Mouse (Mus musculus) hindbrain, embryonic 13.5 days (tissue): ENCODE results near the gene Slc34a2. TPM values are rescaled to one million over a fixed set of nuclear protein-coding genes. Genes with fewer than 3 reads are reported as not detected.

Source experiments
- ATAC-seq: fragments of 200-750 bp; cut with Nextera tagmentation; 2 replicates; pipeline ENCODE4 v1.8.0; 2017; ENCODE audit warnings: moderate TSS enrichment; ENCODE audit not compliant: low FRiP score
- H3K27ac ChIP-seq: fragments of 300-500 bp; sonication (generic); 2 replicates; pipeline ENCODE4 v1.5.1; 2015; ENCODE audit warnings: inconsistent platforms, mild to moderate bottlenecking, moderate library complexity
- H3K27me3 ChIP-seq: fragments of 300-500 bp; sonication (generic); 2 replicates; pipeline ENCODE4 v1.6.1; 2015; ENCODE audit warnings: mild to moderate bottlenecking, inconsistent platforms
- H3K36me3 ChIP-seq: fragments of 300-500 bp; sonication (generic); 2 replicates; pipeline ENCODE4 v1.6.1; 2015; ENCODE audit warnings: mild to moderate bottlenecking, inconsistent platforms
- H3K4me1 ChIP-seq: fragments of 300-500 bp; sonication (generic); replicated peaks from 2 replicates; pipeline ENCODE4 v1.6.1; 2015; ENCODE audit warnings: inconsistent platforms
- H3K4me2 ChIP-seq: fragments of 300-500 bp; sonication (generic); 2 replicates; pipeline ENCODE4 v1.6.1; 2015; ENCODE audit warnings: inconsistent platforms, mild to moderate bottlenecking, moderate library complexity
- H3K4me3 ChIP-seq: fragments of 300-500 bp; sonication (generic); 2 replicates; pipeline ENCODE4 v1.5.1; 2015; ENCODE audit warnings: mild to moderate bottlenecking, inconsistent platforms
- H3K9ac ChIP-seq: fragments of 300-500 bp; sonication (generic); 2 replicates; pipeline ENCODE4 v1.6.1; 2015; ENCODE audit warnings: mild to moderate bottlenecking, inconsistent platforms
- H3K9me3 ChIP-seq: fragments of 300-500 bp; sonication (generic); 2 replicates; pipeline ENCODE4 v1.6.1; 2016; ENCODE audit warnings: inconsistent platforms
- WGBS: fragments of 180-500 bp; shearing (Covaris S2); methylation state at CpG from one replicate; pipeline ENCODE4 v1.1.7; 2015; 5-methylcytosine and 5-hydroxymethylcytosine counted together
- polyA plus RNA-seq: library from polyadenylated mRNA; unstranded; fragments of >200 nt; fragmentation: Nextera tagmentation; extraction: Ambion mirVana; gene quantifications from 2 replicates; pipeline ENCODE4 v1.2.1, GENCODE M21; 2015

The Slc34a2 gene
- polyA plus RNA-seq, 1 experiment from 2014 or later: not detected

DNA sequence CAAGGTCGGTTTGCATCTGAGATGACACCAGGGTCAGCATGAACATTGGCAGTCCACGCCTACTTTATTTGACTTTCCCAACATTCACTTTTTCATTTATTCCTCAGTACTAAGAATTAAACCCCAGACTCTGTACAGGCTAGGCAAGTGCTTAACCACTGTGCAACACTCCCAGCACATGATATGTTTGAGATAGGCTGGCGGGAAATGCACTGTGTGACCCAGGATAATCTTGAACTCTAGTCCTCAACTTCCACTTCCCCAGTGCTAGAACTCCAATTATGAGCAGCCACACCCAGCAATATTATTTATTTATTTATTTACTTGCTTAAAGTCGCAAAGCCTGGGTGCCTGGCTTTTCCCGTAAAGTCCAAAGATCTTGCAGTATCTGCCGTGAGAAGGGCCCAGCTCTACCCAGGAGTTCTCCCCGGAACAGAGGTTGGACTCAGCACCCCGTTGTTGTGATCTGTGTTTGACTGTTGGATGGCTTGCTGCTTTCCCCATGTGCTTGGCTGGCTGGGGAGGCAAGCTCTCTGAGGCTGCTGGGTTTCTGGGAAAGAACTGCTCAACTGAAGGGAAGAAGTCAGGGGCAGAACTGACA is 5.0 kb downstream of the Slc34a2 start:
- peaks cover 2% of the 10 kb centered on the region for H3K27me3 ChIP-seq
- H3K4me2 ChIP-seq: no peak overlapping the region
- H3K9me3 ChIP-seq: no peaks in the 10 kb centered on the region
- no peak overlapping the region for H3K4me3 ChIP-seq
- H3K36me3 ChIP-seq: no peaks in the 10 kb centered on the region
- no peak overlapping the region for H3K9ac ChIP-seq
- 91% methylated on average over 8 of the region's 8 CpGs for WGBS
- ATAC-seq: no peak
- no peak overlapping the region for H3K27ac ChIP-seq
- H3K4me1 ChIP-seq: no peaks in the 10 kb centered on the region

DNA sequence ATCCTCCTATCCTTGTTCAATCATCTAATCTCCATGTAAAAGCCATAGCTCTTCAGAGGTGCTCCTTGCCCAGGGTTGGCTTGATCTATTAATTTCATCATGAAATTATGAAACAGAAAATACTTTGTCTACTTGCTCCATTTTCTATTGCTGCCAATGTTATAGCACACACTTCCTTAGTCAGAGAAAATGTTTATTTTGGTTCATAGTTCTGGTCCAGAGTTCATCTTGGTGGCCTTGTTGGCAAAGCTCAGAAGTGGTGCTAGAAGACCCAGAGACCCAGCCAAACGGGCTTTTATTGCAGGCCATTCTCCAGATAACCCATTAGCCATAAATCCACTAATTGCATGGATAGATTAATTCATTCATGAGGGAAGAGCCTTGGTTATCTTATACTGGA is 5.8 kb downstream of the Slc34a2 start:
- H3K4me3 ChIP-seq: no peak overlapping the region
- H3K4me1 ChIP-seq: peaks cover under 1% of the 10 kb centered on the region
- H3K9ac ChIP-seq: no peak overlapping the region
- 70% methylated on average over 1 of the region's 1 CpGs for WGBS
- H3K27ac ChIP-seq: no peak overlapping the region
- ATAC-seq: no peak
- H3K27me3 ChIP-seq: peaks cover 10% of the 10 kb centered on the region
- H3K4me2 ChIP-seq: no peak overlapping the region
- no peaks in the 10 kb centered on the region for H3K36me3 ChIP-seq
- no peaks in the 10 kb centered on the region for H3K9me3 ChIP-seq

DNA sequence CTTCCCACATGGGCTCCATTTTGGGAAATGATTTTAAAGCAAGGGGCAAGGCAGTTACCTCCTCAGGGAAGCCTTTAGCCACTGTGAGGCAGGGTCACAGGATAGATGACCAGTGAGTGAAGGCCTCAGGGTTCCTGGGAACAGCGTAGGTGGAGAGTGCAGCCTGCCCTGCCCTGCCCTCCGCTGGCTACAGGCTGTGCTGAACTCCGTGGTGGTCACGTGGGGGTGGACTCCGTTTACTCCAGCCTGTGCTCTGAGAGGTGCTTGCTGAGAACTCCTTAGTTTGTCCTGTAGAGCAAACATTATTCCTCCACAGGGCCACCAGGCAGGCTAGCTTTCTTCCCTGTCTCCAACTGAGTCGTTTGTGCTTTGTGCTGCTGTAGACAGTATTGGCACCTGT is 10.1 kb downstream of the Slc34a2 start:
- H3K9me3 ChIP-seq: no peaks in the 10 kb centered on the region
- no peak overlapping the region for H3K4me2 ChIP-seq
- no peak overlapping the region for H3K27ac ChIP-seq
- WGBS: 19% methylated on average over 6 of the region's 6 CpGs
- no peak for ATAC-seq
- H3K4me3 ChIP-seq: no peak overlapping the region
- peaks cover 10% of the 10 kb centered on the region for H3K4me1 ChIP-seq
- peaks cover 39% of the 10 kb centered on the region for H3K27me3 ChIP-seq
- no peaks in the 10 kb centered on the region for H3K36me3 ChIP-seq
- H3K9ac ChIP-seq: no peak overlapping the region

DNA sequence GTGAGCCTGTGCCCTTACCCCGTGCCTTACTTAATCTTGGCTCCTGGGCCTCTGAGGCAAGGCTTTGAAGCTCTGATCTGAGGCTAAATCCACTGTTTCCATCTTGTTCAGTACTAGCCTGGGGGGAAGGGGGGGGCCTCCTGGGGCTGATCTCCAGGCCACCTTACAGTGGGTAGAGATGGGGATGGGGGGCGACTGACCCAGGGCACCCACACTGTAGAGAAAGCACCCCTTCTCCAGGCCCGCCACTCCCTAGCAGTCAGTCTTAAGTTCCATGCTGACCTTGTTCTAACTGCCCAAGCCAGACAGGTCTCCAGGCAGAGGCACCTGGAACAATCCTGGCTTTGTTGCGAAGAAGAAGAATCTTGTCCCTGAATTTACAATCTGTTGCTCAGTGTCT is 10.7 kb downstream of the Slc34a2 start:
- Histone ChIP-seq H3K9ac (peak overlapping the region; percentile 66), H3K9me3 (no peaks in the 10 kb centered on the region), H3K36me3 (no peaks in the 10 kb centered on the region), H3K27me3 (peaks cover 39% of the 10 kb centered on the region), H3K27ac (no peak overlapping the region), H3K4me2 (peak overlapping the region; percentile 72), H3K4me1 (peaks cover 10% of the 10 kb centered on the region), H3K4me3 (peak overlapping the region; percentile 41)
- 43% methylated on average over 4 of the region's 4 CpGs for WGBS
- ATAC-seq: no peak

DNA sequence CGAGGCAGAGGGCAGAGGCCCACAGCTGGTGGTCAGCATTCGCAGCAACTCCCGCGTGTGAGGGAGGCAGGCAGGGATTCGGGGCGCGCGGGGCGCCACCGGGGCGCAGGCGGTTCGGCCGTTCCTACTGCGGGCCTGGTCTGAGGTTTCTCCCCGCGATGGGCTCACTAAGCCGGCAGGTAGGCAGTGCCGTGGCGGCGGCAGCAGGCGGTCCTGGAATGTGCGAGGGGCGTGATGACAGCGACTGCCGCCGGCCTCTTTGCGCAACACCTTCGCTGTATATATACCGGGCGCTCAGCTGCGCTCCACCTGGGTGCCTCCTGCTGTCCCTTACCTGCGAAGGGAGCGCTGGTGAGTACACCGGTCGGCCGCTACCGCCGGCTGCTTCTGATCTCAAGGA is 11.2 kb downstream of the Slc34a2 start:
- H3K4me3 ChIP-seq: peak overlapping the region; percentile 41
- peak overlapping the region; percentile 72 for H3K4me2 ChIP-seq
- 2% methylated on average over 36 of the region's 39 CpGs for WGBS
- H3K9me3 ChIP-seq: no peaks in the 10 kb centered on the region
- H3K9ac ChIP-seq: peak overlapping the region; percentile 66
- peaks cover 39% of the 10 kb centered on the region for H3K27me3 ChIP-seq
- peak; percentile 68 for ATAC-seq
- no peaks in the 10 kb centered on the region for H3K36me3 ChIP-seq
- no peak overlapping the region for H3K27ac ChIP-seq
- H3K4me1 ChIP-seq: peaks cover 10% of the 10 kb centered on the region

DNA sequence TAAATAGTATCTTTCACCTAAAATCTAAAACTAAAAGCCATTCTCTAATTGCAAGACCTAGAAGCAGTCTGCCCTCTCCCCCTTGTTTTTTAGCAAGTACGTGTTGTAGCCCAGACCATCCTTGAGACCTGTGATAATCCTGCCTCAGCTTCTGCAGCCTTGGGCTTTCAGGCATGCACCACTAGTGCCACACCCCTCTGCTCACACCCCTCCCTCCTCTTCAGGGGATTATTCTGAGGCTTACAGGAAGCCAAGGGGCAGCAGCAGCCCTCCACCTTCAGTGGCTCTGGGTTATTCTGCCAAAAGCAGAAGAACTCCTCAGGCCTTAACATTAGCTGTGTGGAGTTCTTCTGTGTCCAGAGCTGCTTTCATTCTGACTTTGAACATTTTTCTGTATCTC is 13.1 kb downstream of the Slc34a2 start:
- H3K27me3 ChIP-seq: peaks cover 39% of the 10 kb centered on the region
- no peak overlapping the region for H3K27ac ChIP-seq
- no peaks in the 10 kb centered on the region for H3K9me3 ChIP-seq
- peaks cover 10% of the 10 kb centered on the region for H3K4me1 ChIP-seq
- no peak overlapping the region for H3K4me2 ChIP-seq
- no peak for ATAC-seq
- whole genome bisulfite sequencing: 58% methylated on average over 1 of the region's 1 CpGs
- no peak overlapping the region for H3K4me3 ChIP-seq
- no peaks in the 10 kb centered on the region for H3K36me3 ChIP-seq
- no peak overlapping the region for H3K9ac ChIP-seq

DNA sequence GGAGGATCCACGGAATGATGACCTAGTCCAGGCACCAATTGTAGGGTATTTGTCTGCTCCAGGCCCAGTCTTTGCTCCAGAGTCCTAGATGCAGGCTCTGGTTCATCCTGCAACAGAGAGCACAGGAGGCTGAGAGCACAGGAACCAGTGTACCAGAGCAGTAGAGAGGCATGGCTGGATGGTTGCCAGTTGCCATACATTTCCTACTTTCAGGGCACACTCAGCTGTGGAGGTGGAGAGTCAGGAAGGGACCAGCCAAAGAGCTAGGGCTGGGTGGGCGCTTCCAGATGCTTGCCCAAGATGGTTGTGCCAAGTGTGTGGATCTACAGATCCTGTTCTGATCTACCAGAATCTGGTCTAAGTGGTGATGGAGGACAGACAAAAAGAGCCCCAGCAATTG is 15.4 kb downstream of the Slc34a2 start:
- H3K27me3 ChIP-seq: peaks cover 33% of the 10 kb centered on the region
- 87% methylated on average over 2 of the region's 2 CpGs for WGBS
- no peak overlapping the region for H3K4me3 ChIP-seq
- H3K36me3 ChIP-seq: no peaks in the 10 kb centered on the region
- H3K4me2 ChIP-seq: no peak overlapping the region
- no peak overlapping the region for H3K9ac ChIP-seq
- ATAC-seq: no peak
- no peaks in the 10 kb centered on the region for H3K9me3 ChIP-seq
- no peak overlapping the region for H3K27ac ChIP-seq
- H3K4me1 ChIP-seq: peaks cover 10% of the 10 kb centered on the region

DNA sequence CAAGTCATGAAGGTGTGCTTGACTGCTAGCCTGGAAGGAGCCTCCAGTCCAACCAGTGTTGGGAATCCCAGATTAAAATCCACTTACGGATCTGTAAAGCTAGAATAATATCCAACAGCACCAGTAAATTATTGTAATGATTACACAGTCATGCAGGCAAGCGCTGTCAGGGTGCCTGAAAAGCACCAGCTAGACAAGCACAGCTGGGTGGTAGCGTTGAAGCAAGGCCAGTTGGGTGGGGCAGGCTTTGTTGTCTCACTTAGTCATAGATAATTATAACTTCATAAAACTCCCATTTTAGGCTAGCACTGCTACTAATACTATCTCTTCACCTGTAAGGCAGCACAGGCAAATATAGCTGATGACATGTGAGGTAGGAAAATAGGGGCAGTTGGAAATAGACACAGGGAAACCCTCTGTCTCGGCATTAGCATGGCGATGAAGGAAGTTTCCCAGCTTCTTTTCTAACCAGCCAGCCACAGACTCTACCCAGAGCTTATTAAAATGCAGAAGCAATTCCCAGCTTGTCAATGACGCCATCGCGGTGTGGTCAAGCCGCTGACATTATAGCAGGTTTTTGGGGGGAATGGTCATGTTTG is 23.8 kb downstream of the Slc34a2 start:
- H3K4me2 ChIP-seq: no peak overlapping the region
- H3K36me3 ChIP-seq: no peaks in the 10 kb centered on the region
- no peak overlapping the region for H3K27ac ChIP-seq
- WGBS: 93% methylated on average over 9 of the region's 9 CpGs
- no peaks in the 10 kb centered on the region for H3K4me1 ChIP-seq
- no peak for ATAC-seq
- no peaks in the 10 kb centered on the region for H3K9me3 ChIP-seq
- H3K27me3 ChIP-seq: no peaks in the 10 kb centered on the region
- no peak overlapping the region for H3K9ac ChIP-seq
- no peak overlapping the region for H3K4me3 ChIP-seq

DNA sequence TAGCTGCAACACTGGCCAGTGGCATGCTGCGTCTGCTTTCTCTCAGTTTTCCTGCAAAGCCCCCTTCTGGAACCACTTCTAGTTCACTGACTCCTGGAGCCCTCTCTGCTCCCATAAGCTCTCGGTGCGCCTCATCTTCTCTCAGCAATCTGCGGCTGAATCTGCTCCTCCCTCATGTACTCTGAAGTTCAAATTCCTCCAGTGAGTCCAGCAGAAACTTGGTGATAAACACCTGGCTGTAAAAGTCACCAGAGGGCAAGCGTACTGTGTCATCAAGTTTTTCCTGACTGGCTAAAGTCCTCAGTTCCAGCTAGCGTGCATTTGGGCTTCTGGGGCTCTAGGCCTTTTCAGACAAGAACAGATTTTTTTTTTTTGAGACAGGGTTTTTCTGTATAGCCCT is 36.7 kb downstream of the Slc34a2 start:
- ATAC-seq: no peak
- Histone ChIP-seq H3K36me3 (no peaks in the 10 kb centered on the region), H3K9me3 (no peaks in the 10 kb centered on the region), H3K4me2 (no peak overlapping the region), H3K27me3 (no peaks in the 10 kb centered on the region), H3K4me3 (no peak overlapping the region), H3K9ac (no peak overlapping the region), H3K4me1 (no peaks in the 10 kb centered on the region), H3K27ac (no peak overlapping the region)
- 83% methylated on average over 6 of the region's 6 CpGs for WGBS

DNA sequence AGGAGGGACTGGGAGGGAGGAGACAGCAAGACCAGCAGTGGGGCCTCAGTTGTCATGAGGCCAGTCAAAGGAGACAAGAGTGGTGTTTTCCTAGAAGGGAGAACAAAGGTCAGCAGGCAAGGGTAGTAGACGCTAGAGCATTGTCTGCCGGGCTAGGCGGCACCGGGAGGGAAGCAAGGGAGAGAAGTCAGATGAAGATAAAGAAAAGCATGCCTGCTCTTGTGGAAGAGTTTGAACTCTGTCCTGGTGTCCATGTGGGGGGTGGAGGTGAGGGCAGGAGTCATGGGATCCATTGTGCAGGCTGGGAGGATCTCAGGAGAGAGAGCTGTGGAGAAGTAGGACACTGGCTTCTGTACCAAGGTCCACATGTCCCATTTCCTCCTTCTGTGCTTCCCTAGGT is 40.6 kb downstream of the Slc34a2 start:
- WGBS: 44% methylated on average over 4 of the region's 4 CpGs
- H3K27me3 ChIP-seq: no peaks in the 10 kb centered on the region
- H3K4me1 ChIP-seq: no peaks in the 10 kb centered on the region
- H3K9ac ChIP-seq: no peak overlapping the region
- no peaks in the 10 kb centered on the region for H3K36me3 ChIP-seq
- no peaks in the 10 kb centered on the region for H3K9me3 ChIP-seq
- no peak overlapping the region for H3K27ac ChIP-seq
- no peak overlapping the region for H3K4me2 ChIP-seq
- no peak overlapping the region for H3K4me3 ChIP-seq
- ATAC-seq: no peak

DNA sequence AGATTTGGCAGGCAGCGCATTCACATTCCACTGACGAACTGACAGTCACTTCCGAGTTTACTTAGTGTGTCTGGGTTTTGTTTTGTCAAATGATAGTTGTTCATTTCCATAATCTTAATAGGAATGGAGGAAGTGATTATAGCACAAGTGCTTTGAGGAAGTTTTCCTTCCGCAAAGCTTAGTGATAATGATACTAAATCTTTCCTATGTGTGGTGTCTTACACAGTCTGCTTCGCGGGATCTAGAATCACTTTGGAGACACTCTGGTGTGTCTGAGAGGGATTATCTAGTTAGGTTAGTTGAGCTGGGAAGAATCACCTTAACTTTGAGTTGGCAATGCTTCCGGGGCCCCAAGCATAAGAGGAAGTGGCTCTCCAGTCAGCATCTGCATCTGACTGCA is 49.6 kb downstream of the Slc34a2 start:
- Histone ChIP-seq H3K27me3 (no peaks in the 10 kb centered on the region), H3K9ac (no peak overlapping the region), H3K9me3 (no peaks in the 10 kb centered on the region), H3K27ac (no peak overlapping the region), H3K4me2 (no peak overlapping the region), H3K4me1 (no peaks in the 10 kb centered on the region), H3K36me3 (no peaks in the 10 kb centered on the region), H3K4me3 (no peak overlapping the region)
- ATAC-seq: no peak
- WGBS: 92% methylated on average over 7 of the region's 7 CpGs

DNA sequence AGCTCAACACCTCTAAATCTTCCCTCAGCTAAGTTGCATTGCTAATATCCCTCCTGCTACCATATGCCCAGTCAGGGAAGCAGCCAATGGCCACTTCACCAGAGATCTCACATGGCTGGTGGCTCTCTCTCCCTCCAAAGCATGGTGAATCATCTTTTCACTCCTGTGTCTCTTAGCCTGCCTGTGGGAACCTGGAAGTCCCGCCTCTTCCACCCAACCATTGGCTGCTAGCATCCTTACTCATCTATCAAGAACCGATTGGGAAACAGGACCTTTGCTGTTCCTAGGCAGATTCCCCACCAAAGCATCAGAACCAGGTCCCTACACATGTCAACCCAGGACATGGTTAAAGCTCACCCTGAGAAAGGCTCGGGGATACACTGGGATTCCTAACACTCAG is 53.5 kb downstream of the Slc34a2 start:
- Histone ChIP-seq H3K4me1 (no peaks in the 10 kb centered on the region), H3K4me2 (no peak overlapping the region), H3K36me3 (no peaks in the 10 kb centered on the region), H3K27me3 (no peaks in the 10 kb centered on the region), H3K9ac (no peak overlapping the region), H3K27ac (no peak overlapping the region), H3K9me3 (no peaks in the 10 kb centered on the region), H3K4me3 (no peak overlapping the region)
- ATAC-seq: no peak
- WGBS: 77% methylated on average over 3 of the region's 3 CpGs

DNA sequence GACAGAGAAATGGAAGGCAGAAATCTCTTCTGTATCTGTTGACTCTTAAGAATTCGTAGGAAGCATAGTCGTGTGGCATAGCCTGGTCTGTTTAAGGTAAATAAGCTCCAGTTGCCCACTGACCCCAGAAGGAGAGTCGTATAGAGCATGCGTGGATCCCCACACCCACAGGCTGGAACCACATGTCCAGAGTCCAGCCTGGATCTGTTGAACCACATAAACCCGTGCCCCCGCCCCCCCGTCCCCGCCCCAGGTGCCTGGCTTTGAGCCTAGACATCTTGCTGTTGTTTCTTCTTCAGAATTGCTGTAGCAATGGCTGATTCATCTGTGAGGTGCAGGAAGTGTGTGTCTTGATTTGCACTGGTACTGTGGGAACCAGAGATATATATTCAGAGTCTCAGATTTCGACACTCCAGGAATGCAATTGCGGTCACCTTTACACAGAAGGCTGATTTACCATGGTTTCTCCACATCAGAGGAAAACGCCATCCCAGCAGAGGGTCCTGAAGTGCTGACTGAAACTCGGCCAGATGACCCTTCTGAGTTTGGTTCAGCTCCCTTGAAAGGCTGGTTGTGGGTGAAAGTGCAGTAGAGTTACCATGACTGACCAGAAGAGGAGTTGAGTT is 64.1 kb downstream of the Slc34a2 start:
- no peak overlapping the region for H3K27ac ChIP-seq
- no peak overlapping the region for H3K9ac ChIP-seq
- 79% methylated on average over 12 of the region's 12 CpGs for WGBS
- ATAC-seq: no peak
- H3K27me3 ChIP-seq: no peaks in the 10 kb centered on the region
- H3K4me1 ChIP-seq: no peaks in the 10 kb centered on the region
- no peaks in the 10 kb centered on the region for H3K36me3 ChIP-seq
- no peak overlapping the region for H3K4me3 ChIP-seq
- H3K9me3 ChIP-seq: no peaks in the 10 kb centered on the region
- H3K4me2 ChIP-seq: no peak overlapping the region
